Mouse (Mus musculus): ENCODE measurements at regions not wholly inside any gene's neighbourhood (a gene's known extent, or its start where the extent isn't known, plus 50 kb on each side); places are given as distances from the start of the nearest gene placed in this dataset.
"Not testable (repeated sequence)": the region's sequence is repeated elsewhere in the genome, so short reads cannot be mapped to it uniquely, and the experiment has no call there.

- no peak for DNase-seq
Measured at GRCm38 (mm10) chr3:113105979-113106378, 152.7 kb downstream of the Amy2a5 start.

DNA sequence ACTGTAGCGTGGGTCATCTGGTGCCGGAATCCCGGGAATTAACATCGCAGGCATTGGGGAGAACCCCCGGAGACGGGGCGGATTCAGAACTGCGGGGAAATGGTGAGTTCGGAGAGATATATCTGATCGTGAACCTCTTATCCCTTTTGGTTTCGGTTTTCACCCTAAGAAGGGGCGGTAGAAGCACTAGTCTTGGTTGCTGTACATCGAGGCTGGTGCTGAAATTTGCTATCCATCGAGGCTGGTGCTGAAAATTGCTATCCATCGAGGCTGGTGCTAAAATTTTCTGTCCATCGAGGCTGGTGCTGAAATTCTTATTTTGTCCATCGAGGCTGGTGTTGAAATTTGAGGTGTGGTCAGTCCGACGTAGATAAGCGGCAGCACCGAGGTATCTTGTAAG, 167.8 kb downstream of the Amy2a5 start:
- not testable (repeated sequence) for DNase-seq

- peak in 1 of 2 experiments; percentile 4 for DNase-seq
Measured at GRCm38 (mm10) chr3:113080704-113081103, 177.9 kb downstream of the Amy2a5 start.
